Mouse (Mus musculus) embryonic fibroblast, embryonic 13.5 days (primary cell): ENCODE measurements around the gene Zmym4.

Experiments used
- CTCF ChIP-seq: IDR thresholded peaks from 2 replicates; pipeline ENCODE4 v1.5.1; 2011; ENCODE audit warnings: mild to moderate bottlenecking, control low read depth, low read length, moderate library complexity, borderline replicate concordance; ENCODE audit not compliant: insufficient read depth
- POLR2A ChIP-seq: IDR thresholded peaks from 2 replicates; pipeline ENCODE4 v1.6.1; 2011; ENCODE audit warnings: low read depth, mild to moderate bottlenecking, control low read depth, low read length, moderate library complexity

- TF ChIP-seq POLR2A: no peak
- no peak for TF ChIP-seq CTCF
Observed at GRCm38 (mm10) chr4:127005113-127005936, 37.4 kb upstream of the Zmym4 start.
